Mouse (Mus musculus): ENCODE data around the gene Kng1. TPM values are rescaled to one million over a fixed set of nuclear protein-coding genes. Genes with fewer than 3 reads are reported as not detected.

Kng1 gene
- polyA plus RNA-seq, 1 experiment from 2014 or later: 0.54 TPM

DNA sequence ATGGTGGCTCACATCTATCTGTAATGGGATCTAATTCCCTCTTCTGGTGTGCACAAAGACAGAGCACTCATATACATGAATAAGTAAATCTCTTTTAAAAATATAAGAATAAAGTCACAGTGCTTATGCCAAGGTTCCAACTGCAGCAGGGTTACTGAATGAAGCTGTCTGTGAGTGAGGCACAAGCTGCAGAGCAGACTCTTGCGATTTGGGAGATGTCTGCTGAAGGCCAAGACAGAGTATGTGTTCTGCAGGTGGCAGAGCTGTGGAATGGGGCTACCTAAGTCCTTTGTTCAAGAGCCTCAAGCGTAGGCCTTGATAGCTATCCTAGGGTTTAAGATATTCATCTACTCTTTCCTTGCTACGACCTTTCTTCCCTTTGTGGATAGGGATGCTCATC is 64.8 kb downstream of the Kng1 start:
- Histone ChIP-seq H3K27me3 (no peaks in the 10 kb centered on the region), H3K4me1 (replicated peaks) (peaks cover 10% of the 10 kb centered on the region), H3K9me3 (replicated peaks) (no peaks in the 10 kb centered on the region), H3K27ac (no peak overlapping the region), H3K9ac (no peak overlapping the region), H3K4me3 (no peak overlapping the region), H3K4me2 (no peak overlapping the region), H3K36me3 (peaks cover 31% of the 10 kb centered on the region)
- 87% methylated on average over 3 of the region's 3 CpGs for WGBS
- no peak for ATAC-seq (replicated peaks; ENCODE audit: insufficient number of reproducible peaks, insufficient read depth, low FRiP score, low read depth)

DNA sequence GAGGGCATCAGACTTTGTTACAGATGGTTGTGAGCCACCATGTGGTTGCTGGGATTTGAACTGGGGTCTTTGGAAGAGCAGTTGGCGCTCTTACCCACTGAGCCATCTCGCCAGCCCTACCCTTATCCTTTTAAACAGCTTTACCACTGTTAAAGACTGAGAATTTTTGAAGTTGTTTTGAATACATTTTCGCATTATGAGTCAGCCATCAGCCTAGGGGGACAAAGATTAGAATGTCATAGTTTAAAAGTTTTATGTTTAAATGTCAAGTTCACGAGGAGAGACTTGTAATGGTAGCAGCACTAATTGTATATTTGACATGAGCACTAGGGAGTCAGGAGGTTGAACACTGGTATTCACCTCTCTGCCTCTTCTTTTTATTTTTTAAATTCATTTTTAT is 65.4 kb downstream of the Kng1 start:
- 90% methylated on average over 4 of the region's 4 CpGs for WGBS

DNA sequence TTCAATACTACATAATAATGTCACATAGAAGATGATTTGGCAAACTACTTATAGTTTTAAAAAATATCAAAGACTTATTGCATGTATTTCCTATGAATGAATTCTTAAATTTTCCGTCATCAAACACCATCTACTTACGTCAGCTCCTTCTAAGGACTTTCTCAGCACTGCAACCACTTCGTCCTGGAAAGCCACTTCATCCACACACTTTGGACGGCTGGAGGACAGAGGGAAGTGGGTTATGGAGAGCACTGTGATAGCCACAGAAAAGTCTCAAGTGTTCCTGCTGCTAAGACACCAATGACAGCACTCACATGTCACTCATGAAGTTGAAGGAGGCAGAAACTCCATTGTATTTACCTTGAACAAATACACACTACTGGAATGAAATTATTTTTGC is 66.7 kb downstream of the Kng1 start:
- no peak overlapping the region for H3K9ac ChIP-seq
- peaks cover 19% of the 10 kb centered on the region for H3K4me1 ChIP-seq (replicated peaks)
- H3K27ac ChIP-seq: no peak overlapping the region
- peaks cover 31% of the 10 kb centered on the region for H3K36me3 ChIP-seq
- no peak for ATAC-seq (replicated peaks; ENCODE audit: insufficient number of reproducible peaks, insufficient read depth, low FRiP score, low read depth)
- 84% methylated on average over 4 of the region's 4 CpGs for WGBS
- H3K4me3 ChIP-seq: no peak overlapping the region
- H3K27me3 ChIP-seq: no peaks in the 10 kb centered on the region
- no peaks in the 10 kb centered on the region for H3K9me3 ChIP-seq (replicated peaks)
- no peak overlapping the region for H3K4me2 ChIP-seq

More for the DNA sequence above, 65.4 kb downstream of the Kng1 start:
- no peaks in the 10 kb centered on the region for H3K9me3 ChIP-seq (replicated peaks)
- no peaks in the 10 kb centered on the region for H3K27me3 ChIP-seq
- H3K9ac ChIP-seq: no peak overlapping the region
- H3K4me2 ChIP-seq: no peak overlapping the region
- H3K4me3 ChIP-seq: no peak overlapping the region
- no peak for ATAC-seq (replicated peaks; ENCODE audit: insufficient number of reproducible peaks, insufficient read depth, low FRiP score, low read depth)
- H3K36me3 ChIP-seq: peaks cover 31% of the 10 kb centered on the region
- no peak overlapping the region for H3K27ac ChIP-seq
- peaks cover 10% of the 10 kb centered on the region for H3K4me1 ChIP-seq (replicated peaks)

DNA sequence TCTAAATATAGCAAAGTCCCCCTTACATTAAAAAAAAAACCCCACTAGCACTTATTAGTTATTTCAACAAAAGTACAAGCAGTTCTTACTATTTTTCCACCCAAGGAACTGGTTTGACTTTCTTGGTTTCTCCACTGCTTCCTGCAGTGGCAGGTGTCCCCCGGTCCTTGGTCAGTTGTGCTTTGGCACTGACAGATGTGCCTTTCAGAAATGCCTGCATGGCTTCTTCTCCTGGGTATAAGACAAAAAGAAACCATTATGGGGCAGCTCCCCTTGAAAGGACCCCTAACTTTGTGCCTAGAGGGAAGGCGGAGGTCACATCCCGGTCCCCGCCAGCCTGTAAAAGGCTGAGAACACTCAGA is 69.6 kb downstream of the Kng1 start:
- Histone ChIP-seq H3K27ac (peak overlapping the region; percentile 99), H3K4me2 (peak overlapping the region; percentile 93), H3K9ac (peak overlapping the region; percentile 97), H3K36me3 (peaks cover 13% of the 10 kb centered on the region), H3K4me1 (replicated peaks) (peaks cover 19% of the 10 kb centered on the region), H3K27me3 (no peaks in the 10 kb centered on the region), H3K4me3 (peak overlapping the region; percentile 95), H3K9me3 (replicated peaks) (no peaks in the 10 kb centered on the region)
- 0% methylated on average over 4 of the region's 4 CpGs for WGBS
- no peak for ATAC-seq (replicated peaks; ENCODE audit: insufficient number of reproducible peaks, insufficient read depth, low FRiP score, low read depth)

DNA sequence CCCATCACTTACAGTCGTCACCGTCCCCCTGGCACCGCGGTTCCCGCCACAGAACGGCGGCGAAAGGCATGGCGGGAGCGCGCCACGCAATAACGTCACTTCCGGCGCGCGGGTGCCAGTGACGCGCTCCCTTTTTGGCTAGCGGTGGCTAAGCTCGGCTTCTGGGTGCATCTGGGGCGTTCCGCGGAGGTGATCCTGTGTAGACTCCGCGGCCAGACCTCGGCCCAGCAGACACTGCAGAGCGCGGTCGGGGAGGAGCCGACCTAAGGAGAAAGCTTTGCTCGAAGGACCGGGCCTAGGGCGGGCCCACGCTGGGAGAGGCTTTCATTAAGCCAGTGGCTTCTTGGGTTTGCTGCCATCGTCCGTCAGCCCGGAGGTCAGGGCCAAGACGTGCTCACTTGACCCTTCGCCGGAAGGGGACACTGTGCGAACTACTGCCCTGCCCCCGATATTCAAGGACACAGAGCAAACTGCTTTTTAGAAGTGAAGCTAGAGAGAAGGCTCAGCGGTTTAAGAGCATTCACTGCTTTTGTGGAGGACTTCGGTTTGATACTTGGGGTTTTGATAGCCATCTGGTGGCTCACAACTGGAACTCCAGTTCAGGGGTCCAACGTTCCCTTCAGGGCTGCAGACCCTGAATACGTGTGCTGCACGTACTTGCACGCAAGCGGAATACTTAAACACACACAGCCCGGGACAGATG is 70.2 kb downstream of the Kng1 start, which contains the start of gene Rfc4:
Rfc4 (minus strand) TSS at position 65 of the 703 bp plus-strand sequence.
- Histone ChIP-seq H3K27me3 (no peaks in the 10 kb centered on the region), H3K4me3 (peak within 1 kb of the TSS; percentile 95), H3K9ac (peak within 1 kb of the TSS; percentile 97), H3K4me2 (peak within 1 kb of the TSS; percentile 93), H3K9me3 (replicated peaks) (no peaks in the 10 kb centered on the region), H3K27ac (peak within 1 kb of the TSS; percentile 99), H3K36me3 (peaks cover 10% of the 10 kb centered on the region; the same call in 1 of the 2 replicates), H3K4me1 (replicated peaks) (peaks cover 19% of the 10 kb centered on the region)
- under 1% methylated on average over 51 of the region's 51 CpGs for WGBS
- ATAC-seq (replicated peaks; ENCODE audit: insufficient number of reproducible peaks, insufficient read depth, low FRiP score, low read depth): peak; percentile 91

DNA sequence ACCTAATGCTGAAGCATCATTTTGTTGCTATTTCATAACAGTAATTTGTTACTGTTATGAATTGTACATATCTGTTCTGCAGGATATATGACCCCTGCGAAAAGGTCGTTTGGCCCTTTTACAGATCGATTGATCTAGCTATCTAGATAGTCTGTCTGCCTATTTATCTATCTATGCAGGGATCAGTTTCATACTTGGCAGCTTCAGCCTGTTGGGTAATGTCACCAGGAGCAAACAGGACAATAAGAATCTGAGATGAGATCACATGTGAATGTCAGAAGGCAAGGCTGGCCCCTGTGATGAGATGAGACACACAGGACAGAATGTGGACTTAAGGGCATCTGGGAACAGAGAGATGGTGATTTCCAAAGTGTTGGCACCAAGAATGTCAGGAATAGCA is 72.6 kb downstream of the Kng1 start:
- ATAC-seq (replicated peaks; ENCODE audit: insufficient number of reproducible peaks, insufficient read depth, low FRiP score, low read depth): no peak
- H3K36me3 ChIP-seq: no peaks in the 10 kb centered on the region
- 84% methylated on average over 3 of the region's 3 CpGs for WGBS
- H3K4me1 ChIP-seq (replicated peaks): peaks cover 19% of the 10 kb centered on the region
- H3K4me2 ChIP-seq: no peak overlapping the region
- H3K4me3 ChIP-seq: no peak overlapping the region
- no peak overlapping the region for H3K9ac ChIP-seq
- no peaks in the 10 kb centered on the region for H3K9me3 ChIP-seq (replicated peaks)
- H3K27ac ChIP-seq: no peak overlapping the region
- no peaks in the 10 kb centered on the region for H3K27me3 ChIP-seq

Small RNAs within 50 kb of the gene (microRNA-seq; reads per million reads assigned to microRNA genes)
- not detected for gene Gm49346

Other genes with a start within 250 kb of the Kng1 start
- not detected in 2 replicates for gene Crygs, start 246.3 kb upstream of the Kng1 start, polyA plus RNA-seq (2015; fragmentation: Nextera tagmentation; extraction: Ambion mirVana)
- gene Tbccd1, start 200.2 kb upstream of the Kng1 start, polyA plus RNA-seq (2015; fragmentation: Nextera tagmentation; extraction: Ambion mirVana): 15.3 and 19.0 TPM in 2 replicates
- gene Dnajb11, start 200.0 kb upstream of the Kng1 start, polyA plus RNA-seq (2015; fragmentation: Nextera tagmentation; extraction: Ambion mirVana): 86.1 and 86.2 TPM in 2 replicates
- gene Ahsg, start 166.6 kb upstream of the Kng1 start, polyA plus RNA-seq (2015; fragmentation: Nextera tagmentation; extraction: Ambion mirVana): 7.5 and 19.6 TPM in 2 replicates
- 0.11 TPM in 1 of 2 replicates, not detected in the other for gene Fetub, start 139.5 kb upstream of the Kng1 start, polyA plus RNA-seq (2015; fragmentation: Nextera tagmentation; extraction: Ambion mirVana)
- not detected in 2 replicates for gene Hrg, start 106.8 kb upstream of the Kng1 start, polyA plus RNA-seq (2015; fragmentation: Nextera tagmentation; extraction: Ambion mirVana)
- gene Kng2, start 28.4 kb upstream of the Kng1 start, polyA plus RNA-seq (2015; fragmentation: Nextera tagmentation; extraction: Ambion mirVana): 0.08 and 0.19 TPM in 2 replicates
- 155 and 160 TPM in 2 replicates for gene Eif4a2, start 49.6 kb downstream of the Kng1 start, polyA plus RNA-seq (2015; fragmentation: Nextera tagmentation; extraction: Ambion mirVana)
- 71.6 and 74.4 TPM in 2 replicates for gene Rfc4, start 69.9 kb downstream of the Kng1 start, polyA plus RNA-seq (2015; fragmentation: Nextera tagmentation; extraction: Ambion mirVana)
- gene Adipoq, start 88.7 kb downstream of the Kng1 start, polyA plus RNA-seq (2015; fragmentation: Nextera tagmentation; extraction: Ambion mirVana): 0.10 TPM in 1 of 2 replicates, not detected in the other
- 14.8 and 19.1 TPM in 2 replicates for gene St6gal1, start 166.9 kb downstream of the Kng1 start, polyA plus RNA-seq (2015; fragmentation: Nextera tagmentation; extraction: Ambion mirVana)

All from heart, embryonic 15.5 days (tissue).